Mouse (Mus musculus) thymus, adult 2 months (tissue): ENCODE data around the gene Grap2.

Experiments used
- CTCF ChIP-seq: fragments of 200-500 bp; IDR thresholded peaks from 2 replicates; pipeline ENCODE4 v1.5.1; 2012; ENCODE audit warnings: mild to moderate bottlenecking, control low read depth, low read length, moderate library complexity, borderline replicate concordance; ENCODE audit not compliant: control insufficient read depth, poor library complexity, insufficient read depth; ENCODE audit errors: extremely low read depth
- POLR2A ChIP-seq: fragments of 200-500 bp; IDR thresholded peaks from 2 replicates; pipeline ENCODE4 v1.6.1; 2012; ENCODE audit warnings: mild to moderate bottlenecking, low read length, control low read depth, moderate library complexity; ENCODE audit not compliant: control insufficient read depth, poor library complexity, insufficient read depth; ENCODE audit errors: extremely low read depth

DNA sequence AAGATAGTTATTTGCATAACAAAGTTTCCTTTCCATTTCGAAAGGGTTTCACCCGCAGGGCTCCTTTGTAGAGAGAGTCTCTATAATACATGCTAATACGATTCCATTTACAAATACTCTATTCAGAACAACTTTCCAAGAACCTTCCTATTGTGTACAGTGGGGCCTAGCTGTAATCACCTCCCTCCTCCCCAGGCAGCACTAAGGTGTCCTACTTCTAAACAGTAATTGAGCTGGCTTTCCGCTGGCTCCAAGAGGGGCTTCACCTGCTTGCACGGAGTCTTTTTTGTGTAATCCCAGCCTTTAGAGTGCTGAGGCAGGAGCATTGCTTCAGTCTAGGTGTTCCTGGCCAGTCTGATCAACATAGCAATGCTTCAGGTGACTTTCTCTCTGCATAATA is 46.8 kb downstream of the Grap2 start:
- no peak for TF ChIP-seq POLR2A
- no peak for TF ChIP-seq CTCF
